Mouse (Mus musculus): ENCODE measurements at regions not wholly inside any gene's neighbourhood (a gene's known extent, or its start where the extent isn't known, plus 50 kb on each side); places are given as distances from the start of the nearest gene placed in this dataset.
A peak's percentile ranks its signal among the peaks of the same experiment; 100 is the strongest.

GRCm38 (mm10) chr10:120298293-120298927 lies 71.5 kb downstream of the Llph start:
- H3K4me3 ChIP-seq (replicated peaks; ENCODE audit: low read length): no peak overlapping the region
- H3K4me2 ChIP-seq (replicated peaks; ENCODE audit: low read depth, low read length, severe bottlenecking): no peak overlapping the region
- H3K4me1 ChIP-seq (ENCODE audit: control insufficient read depth, insufficient read depth, low read length): peaks cover 3% of the 10 kb centered on the region; the same call in 1 of the 2 replicates
- DNase-seq (ENCODE audit: low spot score) (no peak), ATAC-seq (ENCODE audit: low FRiP score, low read depth) (no peak; the same call in 1 of the 2 replicates)
- H3K27me3 ChIP-seq (ENCODE audit: control insufficient read depth, insufficient read depth, low read length): no peaks in the 10 kb centered on the region
- no peaks in the 10 kb centered on the region for H3K36me3 ChIP-seq (ENCODE audit: control insufficient read depth, insufficient read depth, low read length)
- H3K9ac ChIP-seq (ENCODE audit: low read depth, low read length, severe bottlenecking): no peak overlapping the region
- no peak for TF ChIP-seq POLR2A (IDR thresholded peaks at IDR 0.05; ENCODE audit: borderline replicate concordance, extremely low read depth, insufficient read depth, insufficient read length)
- no peak overlapping the region for H3K27ac ChIP-seq (replicated peaks; ENCODE audit: low read depth, low read length)
- no peaks in the 10 kb centered on the region for H3K9me3 ChIP-seq (ENCODE audit: control insufficient read depth, low read length)
- 70% methylated on average over 14 of the region's 14 CpGs for WGBS

DNA sequence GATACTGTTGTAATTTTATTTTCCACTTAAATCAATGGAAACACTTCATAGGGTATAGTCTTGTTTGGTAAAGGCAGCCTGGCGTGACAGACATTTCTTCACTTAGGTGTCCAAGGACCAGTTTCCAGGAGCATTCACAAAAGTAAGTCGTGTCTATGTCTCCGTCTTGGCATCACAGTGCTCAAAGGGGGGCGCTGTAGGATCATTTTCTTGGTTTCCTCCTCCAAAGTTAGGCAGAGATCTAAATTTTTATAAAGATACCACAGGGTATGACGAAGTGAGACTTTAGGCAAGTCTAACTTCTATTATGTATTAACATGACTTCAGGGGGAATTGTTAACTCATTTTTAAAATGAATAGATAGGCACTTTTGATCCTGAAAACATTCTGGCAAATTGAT lies 79.1 kb downstream of the Llph start:
- H3K4me2 ChIP-seq (replicated peaks; ENCODE audit: low read depth, low read length, severe bottlenecking): no peak overlapping the region
- no peaks in the 10 kb centered on the region for H3K27me3 ChIP-seq (ENCODE audit: control insufficient read depth, insufficient read depth, low read length)
- H3K36me3 ChIP-seq (ENCODE audit: control insufficient read depth, insufficient read depth, low read length): no peaks in the 10 kb centered on the region
- H3K4me1 ChIP-seq (ENCODE audit: control insufficient read depth, insufficient read depth, low read length): 0 out of 2 replicates have a peak, but pooled peaks cover 3% of the 10 kb centered on the region
- H3K9me3 ChIP-seq (ENCODE audit: control insufficient read depth, low read length): no peaks in the 10 kb centered on the region
- WGBS: 45% methylated on average over 5 of the region's 5 CpGs
- no peak overlapping the region for H3K27ac ChIP-seq (replicated peaks; ENCODE audit: low read depth, low read length)
- DNase-seq (ENCODE audit: low spot score): peak; percentile 57
- no peak for ATAC-seq (ENCODE audit: low FRiP score, low read depth)
- no peak overlapping the region for H3K4me3 ChIP-seq (replicated peaks; ENCODE audit: low read length)
- H3K9ac ChIP-seq (ENCODE audit: low read depth, low read length, severe bottlenecking): no peak overlapping the region
- no peak for TF ChIP-seq POLR2A (IDR thresholded peaks at IDR 0.05; ENCODE audit: borderline replicate concordance, extremely low read depth, insufficient read depth, insufficient read length)

DNA sequence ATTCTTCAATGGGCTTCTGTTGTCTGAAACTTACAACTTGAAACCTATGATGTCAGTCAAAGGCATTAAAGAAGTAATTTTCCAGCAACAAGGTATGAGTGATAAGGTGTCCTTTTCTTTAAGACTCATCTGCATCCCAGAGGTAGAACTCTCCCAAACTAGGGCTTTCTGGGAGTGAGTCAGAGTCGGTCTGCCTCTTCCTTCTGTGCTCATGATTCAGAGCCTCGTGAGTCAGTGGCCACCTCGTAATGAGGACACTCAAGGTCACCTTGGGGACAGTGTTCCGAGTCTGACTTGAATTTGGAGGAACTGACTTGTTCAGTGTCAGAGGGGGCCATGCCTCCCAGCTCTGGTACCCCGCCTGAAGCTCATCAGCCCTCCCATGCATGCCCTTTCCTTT lies 81.8 kb downstream of the Llph start:
- no peak for TF ChIP-seq POLR2A (IDR thresholded peaks at IDR 0.05; ENCODE audit: borderline replicate concordance, extremely low read depth, insufficient read depth, insufficient read length)
- H3K36me3 ChIP-seq (ENCODE audit: control insufficient read depth, insufficient read depth, low read length): no peaks in the 10 kb centered on the region
- no peak overlapping the region for H3K9ac ChIP-seq (ENCODE audit: low read depth, low read length, severe bottlenecking)
- H3K27ac ChIP-seq (replicated peaks; ENCODE audit: low read depth, low read length): no peak overlapping the region
- H3K9me3 ChIP-seq (ENCODE audit: control insufficient read depth, low read length): no peaks in the 10 kb centered on the region
- WGBS: 57% methylated on average over 5 of the region's 5 CpGs
- 0 out of 2 replicates have a peak, but pooled peaks cover 3% of the 10 kb centered on the region for H3K4me1 ChIP-seq (ENCODE audit: control insufficient read depth, insufficient read depth, low read length)
- ATAC-seq (ENCODE audit: low FRiP score, low read depth) (no peak), DNase-seq (ENCODE audit: low spot score) (no peak)
- H3K4me2 ChIP-seq (replicated peaks; ENCODE audit: low read depth, low read length, severe bottlenecking): no peak overlapping the region
- no peak overlapping the region for H3K4me3 ChIP-seq (replicated peaks; ENCODE audit: low read length)
- no peaks in the 10 kb centered on the region for H3K27me3 ChIP-seq (ENCODE audit: control insufficient read depth, insufficient read depth, low read length)

Measured in limb, embryonic 14.5 days (tissue).